Mouse (Mus musculus): Measurements from ENCODE around the gene Nbeal1.

The Nbeal1 gene

DNA sequence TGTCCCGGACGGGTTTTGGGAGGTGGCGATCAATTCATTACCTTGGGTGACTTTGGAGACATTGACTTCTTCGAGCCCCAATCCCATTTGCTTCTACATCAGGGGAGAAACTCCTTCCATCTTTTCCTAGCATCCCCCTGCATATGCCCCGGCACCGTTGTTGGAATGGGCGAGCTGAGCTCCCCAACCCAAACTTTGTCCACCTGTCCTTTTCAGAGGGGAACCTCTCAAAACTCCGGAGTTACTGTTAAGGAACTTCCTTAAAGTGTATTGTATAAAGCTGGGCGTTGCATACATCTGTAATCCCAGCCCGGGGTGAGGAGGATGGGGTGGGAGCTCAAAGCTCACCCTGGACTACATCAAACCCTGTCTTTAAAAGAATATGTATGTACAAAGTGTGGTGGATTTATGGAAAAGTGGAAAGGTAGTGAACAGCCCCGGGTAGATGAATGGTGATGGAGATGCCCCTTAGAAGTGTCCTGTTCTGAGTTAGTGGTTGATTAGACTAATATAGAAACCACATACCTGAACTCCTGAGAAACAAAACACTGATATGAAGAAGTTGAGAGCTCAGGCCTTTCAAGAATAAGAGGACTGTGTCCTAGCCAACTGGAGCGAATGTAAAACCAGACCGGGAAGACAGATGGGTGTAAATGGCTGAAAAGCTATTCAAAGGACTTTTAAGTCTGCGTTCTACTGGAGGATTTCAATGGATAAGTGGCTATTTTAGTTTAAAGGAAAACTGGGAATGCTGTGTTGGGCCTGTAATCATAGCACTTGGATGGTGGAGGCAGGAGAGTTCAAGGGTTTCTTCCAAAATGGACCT is 163.4 kb downstream of the Nbeal1 start:
- no peak for DNase-seq (ENCODE audit: low spot score in 2 of 2)

GRCm38 (mm10) chr1:60344670-60345069 is 164.3 kb downstream of the Nbeal1 start:
- DNase-seq (ENCODE audit: low spot score in 2 of 2), result no peak

DNA sequence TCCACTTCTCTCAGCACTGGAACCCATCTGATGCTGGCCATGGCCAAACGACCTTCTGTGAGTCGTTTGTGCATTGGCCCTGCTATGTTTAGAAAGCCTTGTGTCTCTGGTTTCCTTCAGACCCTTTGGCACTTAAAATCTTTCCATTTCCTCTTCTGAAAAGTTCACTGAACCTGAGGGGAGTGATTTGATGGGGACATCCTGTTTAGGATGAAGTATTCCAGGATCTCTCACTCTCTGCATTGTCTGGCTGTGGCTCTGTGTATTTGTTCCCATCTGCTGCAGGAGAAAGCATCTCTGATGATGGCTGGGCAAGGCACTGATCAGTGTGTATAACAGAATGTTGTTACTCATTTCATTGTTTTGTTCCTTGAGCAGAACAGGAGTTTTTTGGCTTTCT is 165.3 kb downstream of the Nbeal1 start:
- DNase-seq (ENCODE audit: low spot score in 2 of 2), result no peak

- no peak for DNase-seq (ENCODE audit: low spot score in 2 of 2)
Observed at GRCm38 (mm10) chr1:60352786-60353185, 172.4 kb downstream of the Nbeal1 start.

DNA sequence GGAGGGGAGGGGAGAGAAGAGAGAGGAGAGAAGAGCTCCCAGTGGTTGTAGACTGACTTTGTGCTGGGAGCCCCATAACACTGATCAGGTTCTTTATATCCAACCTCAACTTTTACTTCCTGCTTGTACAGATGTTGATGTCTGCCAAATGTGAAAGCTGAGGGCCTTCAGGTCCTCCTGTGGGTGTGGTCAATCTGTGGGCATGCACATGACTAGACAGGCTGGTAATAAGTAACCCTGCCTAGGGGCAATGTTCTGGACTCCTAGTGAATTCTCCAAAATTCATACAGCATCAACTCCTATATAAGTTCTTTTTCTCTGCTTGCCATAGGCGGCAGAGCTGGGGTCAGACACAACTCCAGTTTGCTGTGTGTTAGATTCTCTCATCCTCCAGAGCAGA is 181.2 kb downstream of the Nbeal1 start:
- DNase-seq (ENCODE audit: low spot score in 2 of 2), result no peak

DNA sequence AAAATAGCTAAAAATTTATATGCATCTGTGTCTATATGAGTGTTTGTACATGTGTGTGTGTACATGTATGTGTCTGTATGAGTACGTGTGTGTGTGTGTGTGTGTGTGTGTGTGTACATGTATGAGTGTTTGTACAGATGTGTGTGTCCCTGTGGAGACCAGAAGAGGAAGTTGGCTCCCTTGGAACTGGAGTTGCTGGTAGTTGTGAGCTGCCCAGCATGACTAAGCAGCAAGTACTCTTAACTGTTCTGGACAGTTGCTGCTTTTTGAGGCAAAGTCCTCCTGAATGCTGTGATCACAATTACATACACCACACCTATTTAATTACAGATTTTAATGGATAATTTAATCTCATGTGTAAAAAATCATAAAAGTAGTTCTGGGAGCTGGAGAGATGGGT is 196.2 kb downstream of the Nbeal1 start:
- DNase-seq (ENCODE audit: low spot score in 2 of 2), result no peak

DNA sequence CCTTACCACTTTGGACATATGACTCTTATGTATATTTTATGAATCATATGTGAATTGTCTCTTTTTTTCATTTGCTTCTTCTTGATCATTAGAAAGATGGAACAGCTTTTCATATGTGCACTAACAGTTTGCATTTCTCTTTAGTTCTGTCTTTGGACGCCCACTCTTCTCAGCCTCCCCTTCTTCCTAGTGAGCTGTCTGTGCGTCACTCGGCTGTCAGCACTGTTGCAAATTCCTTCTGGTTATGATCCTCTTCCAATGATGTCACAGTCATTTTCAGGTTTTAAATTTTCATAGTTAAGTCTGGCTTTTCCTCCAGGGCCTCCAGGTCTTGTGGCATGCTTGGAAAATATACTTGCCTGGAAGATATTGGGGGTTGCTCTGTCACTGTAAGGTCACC is 201.5 kb downstream of the Nbeal1 start:
- no peak for DNase-seq (ENCODE audit: low spot score in 2 of 2)
